Mouse (Mus musculus): Measurements from ENCODE around the gene Afg3l1. TPM values are rescaled to one million over a fixed set of nuclear protein-coding genes. Genes with fewer than 3 reads are reported as not detected.
A peak's percentile ranks its signal among the peaks of the same experiment; 100 is the strongest.

Gene Afg3l1
- polyA plus RNA-seq, 1 experiment from 2014 or later = 40.3 TPM

DNA sequence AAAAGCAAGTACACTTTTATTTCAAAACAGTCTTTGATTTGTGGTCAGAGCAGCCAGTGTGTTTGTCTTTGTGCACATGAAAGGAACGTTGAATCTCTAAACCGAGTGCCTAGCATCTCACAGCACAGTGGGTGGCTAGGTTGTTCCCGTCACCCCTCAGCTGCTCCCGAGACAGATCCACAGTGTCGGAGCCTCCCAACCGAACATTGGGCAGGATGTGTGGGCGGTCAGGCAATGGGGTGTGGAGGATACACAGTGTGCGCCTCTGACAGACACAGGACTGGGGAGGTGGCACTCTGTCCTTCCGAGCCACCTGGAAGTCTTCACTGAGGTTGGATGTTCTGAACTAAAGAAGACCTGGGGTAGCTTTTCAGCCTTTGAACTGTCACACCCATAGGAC, 28.0 kb downstream of the Afg3l1 start:
- Histone ChIP-seq H3K4me2 (ENCODE audit: low read length) (no peak overlapping the region), H3K9me3 (replicated peaks; ENCODE audit: low read length) (no peaks in the 10 kb centered on the region), H3K36me3 (ENCODE audit: insufficient read depth, low read length) (peaks cover 41% of the 10 kb centered on the region), H3K27me3 (ENCODE audit: insufficient read depth, low read length) (no peaks in the 10 kb centered on the region), H3K4me1 (replicated peaks; ENCODE audit: insufficient read depth, low read length) (peaks cover 5% of the 10 kb centered on the region; the same call in 1 of the 2 replicates), H3K9ac (ENCODE audit: low read depth, low read length) (no peak overlapping the region), H3K27ac (no peak overlapping the region), H3K4me3 (replicated peaks; ENCODE audit: low read depth, low read length) (no peak overlapping the region)
- DNase-seq (ENCODE audit: low spot score) = peak; percentile 6
- 45% methylated on average over 9 of the region's 9 CpGs for WGBS
- no peak for TF ChIP-seq CTCF (IDR thresholded peaks at IDR 0.05; ENCODE audit: low read depth)
- ATAC-seq (replicated peaks; ENCODE audit: low FRiP score, low read depth) = no peak

DNA sequence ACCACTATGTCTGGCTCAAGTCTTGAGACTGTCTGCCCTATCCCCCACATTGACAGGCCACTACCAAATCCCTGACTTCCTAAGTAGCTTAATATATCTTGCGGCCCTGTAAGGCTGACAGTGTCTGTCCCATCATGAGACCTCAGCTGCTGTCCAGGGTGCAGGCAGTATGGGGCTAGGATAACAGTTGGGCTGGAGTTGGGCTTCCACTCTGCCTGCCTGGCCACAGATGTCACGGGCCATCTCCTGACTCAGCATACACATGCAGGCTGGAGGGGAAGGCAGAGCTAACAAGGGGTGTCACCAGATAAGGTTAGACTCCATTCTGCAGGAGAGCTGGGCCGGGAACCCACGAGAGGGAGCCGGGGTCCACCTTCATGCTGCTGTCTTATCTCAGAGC, 29.4 kb downstream of the Afg3l1 start:
- TF ChIP-seq CTCF (IDR thresholded peaks at IDR 0.05; ENCODE audit: low read depth) = no peak
- WGBS = 94% methylated on average over 5 of the region's 5 CpGs

DNA sequence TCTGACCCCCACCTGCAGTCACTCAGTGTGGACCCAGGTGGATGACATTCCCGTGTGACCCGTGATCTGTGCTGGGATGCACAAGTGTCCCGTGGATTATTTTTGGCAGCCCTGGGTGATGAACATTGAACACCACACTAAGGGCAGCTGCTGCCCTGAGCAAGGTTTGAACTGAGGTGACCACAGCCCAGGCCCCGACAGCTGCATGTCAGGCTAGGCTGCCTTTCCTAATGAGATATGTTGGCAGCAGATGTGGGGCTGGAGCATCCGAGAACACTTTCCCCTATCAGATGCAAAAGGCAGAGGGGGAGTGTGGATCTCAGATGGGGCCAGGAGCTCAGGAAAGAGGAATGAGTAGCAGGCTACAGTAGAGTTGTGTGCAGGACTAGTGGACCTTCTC, 33.1 kb downstream of the Afg3l1 start:
- DNase-seq (ENCODE audit: low spot score) = no peak
- H3K9ac ChIP-seq (ENCODE audit: low read depth, low read length) = no peak overlapping the region
- WGBS = 74% methylated on average over 5 of the region's 5 CpGs

More for the DNA sequence above, 29.4 kb downstream of the Afg3l1 start:
- H3K27ac ChIP-seq = no peak overlapping the region
- no peaks in the 10 kb centered on the region for H3K9me3 ChIP-seq (replicated peaks; ENCODE audit: low read length)
- peaks cover 26% of the 10 kb centered on the region for H3K36me3 ChIP-seq (ENCODE audit: insufficient read depth, low read length)
- DNase-seq (ENCODE audit: low spot score) (no peak), ATAC-seq (replicated peaks; ENCODE audit: low FRiP score, low read depth) (no peak)
- no peak overlapping the region for H3K9ac ChIP-seq (ENCODE audit: low read depth, low read length)
- H3K4me3 ChIP-seq (replicated peaks; ENCODE audit: low read depth, low read length) = no peak overlapping the region
- no peak overlapping the region for H3K4me2 ChIP-seq (ENCODE audit: low read length)
- H3K4me1 ChIP-seq (replicated peaks; ENCODE audit: insufficient read depth, low read length) = peaks cover 5% of the 10 kb centered on the region; the same call in 1 of the 2 replicates
- H3K27me3 ChIP-seq (ENCODE audit: insufficient read depth, low read length) = no peaks in the 10 kb centered on the region

DNA sequence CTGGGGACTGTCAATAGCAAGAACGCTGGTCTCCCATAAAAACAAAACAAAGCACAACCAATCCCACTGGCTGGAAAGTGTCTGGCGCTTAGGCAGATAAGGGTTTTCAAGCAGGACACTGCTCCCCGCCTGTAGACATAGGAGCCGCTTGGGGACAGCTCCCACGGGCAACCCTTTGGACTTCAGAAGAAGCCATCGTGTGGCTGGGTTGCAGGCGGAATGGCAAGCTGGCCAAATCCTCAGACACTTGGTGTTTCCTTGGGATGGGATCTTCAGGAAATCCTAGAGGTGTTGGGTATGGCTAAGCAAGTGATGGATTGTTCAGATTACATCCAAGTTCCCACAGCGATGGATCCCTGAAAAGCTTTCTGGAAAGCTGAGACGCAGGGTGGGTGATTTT, 36.4 kb downstream of the Afg3l1 start:
- DNase-seq (ENCODE audit: low spot score) = peak; percentile 24
- WGBS = 3% methylated on average over 9 of the region's 9 CpGs

More for the DNA sequence above, 33.1 kb downstream of the Afg3l1 start:
- no peak overlapping the region for H3K4me2 ChIP-seq (ENCODE audit: low read length)
- peaks cover 5% of the 10 kb centered on the region; the same call in 1 of the 2 replicates for H3K4me1 ChIP-seq (replicated peaks; ENCODE audit: insufficient read depth, low read length)
- H3K36me3 ChIP-seq (ENCODE audit: insufficient read depth, low read length) = peaks cover 11% of the 10 kb centered on the region
- H3K4me3 ChIP-seq (replicated peaks; ENCODE audit: low read depth, low read length) = no peak overlapping the region
- no peak for TF ChIP-seq CTCF (IDR thresholded peaks at IDR 0.05; ENCODE audit: low read depth)
- no peaks in the 10 kb centered on the region for H3K9me3 ChIP-seq (replicated peaks; ENCODE audit: low read length)
- H3K27ac ChIP-seq = no peak overlapping the region
- no peak for ATAC-seq (replicated peaks; ENCODE audit: low FRiP score, low read depth)
- peaks cover 14% of the 10 kb centered on the region; the same call in 1 of the 2 replicates for H3K27me3 ChIP-seq (ENCODE audit: insufficient read depth, low read length)

DNA sequence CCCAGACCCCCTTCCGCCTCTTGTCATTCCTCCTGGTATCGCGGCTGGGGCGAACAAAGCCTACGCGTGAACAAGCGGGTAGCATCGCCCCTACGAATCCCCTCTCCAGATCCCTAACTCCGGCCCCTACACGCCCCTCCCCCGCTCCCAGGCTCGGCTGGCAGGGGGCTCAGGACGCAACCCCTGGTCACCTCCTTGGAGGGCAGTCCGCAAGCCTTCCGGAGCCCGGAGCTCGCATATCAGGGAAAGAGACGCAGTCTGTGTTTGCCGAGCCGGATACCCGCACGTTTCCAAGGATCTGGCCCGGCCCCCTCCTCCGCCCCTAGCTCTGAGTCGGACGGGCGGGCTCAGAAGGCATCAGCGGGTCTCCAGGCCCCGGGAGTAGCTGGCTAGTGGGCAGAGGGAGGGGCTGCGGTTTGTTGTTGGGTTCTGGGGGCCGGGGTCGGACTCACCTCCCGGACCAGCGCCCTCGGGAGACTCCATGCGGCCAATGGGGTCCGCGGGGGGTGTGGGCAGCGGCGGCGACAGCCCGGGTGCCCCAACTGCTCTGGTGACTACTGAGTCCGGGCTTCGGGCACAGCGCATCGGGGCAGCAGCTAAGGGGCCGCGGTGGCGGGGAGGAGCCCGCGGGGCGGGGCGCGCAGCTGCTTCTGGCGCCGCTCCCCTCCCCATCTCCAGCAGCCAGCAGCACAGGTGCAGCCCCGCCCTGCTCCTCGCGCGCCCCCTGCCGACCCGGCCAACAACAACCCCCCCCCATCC, 37.3 kb downstream of the Afg3l1 start, which contains the start of gene Dbndd1:
TSS of gene Dbndd1 (minus strand) at position 683 of the 759 bp plus-strand sequence.
- peaks cover 5% of the 10 kb centered on the region; the same call in 1 of the 2 replicates for H3K4me1 ChIP-seq (replicated peaks; ENCODE audit: insufficient read depth, low read length)
- TF ChIP-seq CTCF (IDR thresholded peaks at IDR 0.05; ENCODE audit: low read depth) = 0 out of 2 replicates have a peak, but pooled peaks have one; percentile 14
- DNase-seq (ENCODE audit: low spot score) = peak; percentile 60
- ATAC-seq (replicated peaks; ENCODE audit: low FRiP score, low read depth) = no peak
- H3K4me3 ChIP-seq (replicated peaks; ENCODE audit: low read depth, low read length) = peak within 1 kb of the TSS; percentile 60
- H3K36me3 ChIP-seq (ENCODE audit: insufficient read depth, low read length) = no peaks in the 10 kb centered on the region
- H3K27me3 ChIP-seq (ENCODE audit: insufficient read depth, low read length) = peaks cover 14% of the 10 kb centered on the region; the same call in 1 of the 2 replicates
- H3K27ac ChIP-seq = no peak within 1 kb of the TSS
- peak within 1 kb of the TSS; percentile 98 for H3K4me2 ChIP-seq (ENCODE audit: low read length)
- peak within 1 kb of the TSS; percentile 60 for H3K9ac ChIP-seq (ENCODE audit: low read depth, low read length)
- H3K9me3 ChIP-seq (replicated peaks; ENCODE audit: low read length) = no peaks in the 10 kb centered on the region
- under 1% methylated on average over 43 of the region's 63 CpGs for WGBS

More for the DNA sequence above, 36.4 kb downstream of the Afg3l1 start:
- Histone ChIP-seq H3K4me2 (ENCODE audit: low read length) (peak overlapping the region; percentile 98), H3K4me3 (replicated peaks; ENCODE audit: low read depth, low read length) (peak overlapping the region; percentile 60), H3K9me3 (replicated peaks; ENCODE audit: low read length) (no peaks in the 10 kb centered on the region), H3K4me1 (replicated peaks; ENCODE audit: insufficient read depth, low read length) (peaks cover 5% of the 10 kb centered on the region; the same call in 1 of the 2 replicates), H3K36me3 (ENCODE audit: insufficient read depth, low read length) (peaks cover 4% of the 10 kb centered on the region; the same call in 1 of the 2 replicates), H3K9ac (ENCODE audit: low read depth, low read length) (peak overlapping the region; percentile 60), H3K27ac (no peak overlapping the region), H3K27me3 (ENCODE audit: insufficient read depth, low read length) (peaks cover 14% of the 10 kb centered on the region; the same call in 1 of the 2 replicates)
- no peak for ATAC-seq (replicated peaks; ENCODE audit: low FRiP score, low read depth)
- TF ChIP-seq CTCF (IDR thresholded peaks at IDR 0.05; ENCODE audit: low read depth) = no peak

DNA sequence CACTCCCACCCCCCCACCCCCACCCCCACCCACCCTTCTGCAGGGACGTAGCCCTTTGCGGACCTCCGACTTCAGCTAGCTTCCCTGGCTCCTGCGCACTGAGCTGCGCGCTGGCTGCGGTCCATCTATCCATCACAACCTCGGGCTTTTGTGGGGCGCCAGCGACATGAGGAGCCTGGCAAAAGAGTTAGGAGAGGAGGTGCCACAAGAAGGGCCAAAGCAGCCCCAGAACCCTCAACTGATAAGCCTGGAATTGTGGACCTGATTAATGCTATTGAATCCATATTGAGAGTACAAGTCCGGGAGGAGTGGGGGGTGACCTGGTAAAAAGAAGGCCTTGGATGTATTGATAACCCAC, 37.8 kb downstream of the Afg3l1 start:
- no peak overlapping the region for H3K9ac ChIP-seq (ENCODE audit: low read depth, low read length)
- H3K27ac ChIP-seq = no peak overlapping the region
- H3K4me1 ChIP-seq (replicated peaks; ENCODE audit: insufficient read depth, low read length) = peaks cover 5% of the 10 kb centered on the region; the same call in 1 of the 2 replicates
- peaks cover 14% of the 10 kb centered on the region; the same call in 1 of the 2 replicates for H3K27me3 ChIP-seq (ENCODE audit: insufficient read depth, low read length)
- DNase-seq (ENCODE audit: low spot score) (no peak), ATAC-seq (replicated peaks; ENCODE audit: low FRiP score, low read depth) (no peak)
- H3K4me3 ChIP-seq (replicated peaks; ENCODE audit: low read depth, low read length) = peak overlapping the region; percentile 60; the same call in 1 of the 2 replicates
- peak overlapping the region; percentile 98 for H3K4me2 ChIP-seq (ENCODE audit: low read length)
- WGBS = 2% methylated on average over 11 of the region's 11 CpGs
- H3K36me3 ChIP-seq (ENCODE audit: insufficient read depth, low read length) = peaks cover 2% of the 10 kb centered on the region; the same call in 1 of the 2 replicates
- TF ChIP-seq CTCF (IDR thresholded peaks at IDR 0.05; ENCODE audit: low read depth) = no peak
- no peaks in the 10 kb centered on the region for H3K9me3 ChIP-seq (replicated peaks; ENCODE audit: low read length)

Data from kidney, postnatal 0 days (tissue).